Mouse (Mus musculus) heart, adult 9 months (tissue): ENCODE measurements at regions not wholly inside any gene's neighbourhood (a gene's known extent, or its start where the extent isn't known, plus 50 kb on each side); places are given as distances from the start of the nearest gene placed in this dataset.

Experiments used
- DNase-seq, 2 experiments: peaks; one replicate each; pipeline ENCODE4 v3.0.0; 2022; ENCODE audit warnings: low spot score in 2 of 2

GRCm38 (mm10) chr5:118458727-118459390 lies 101.6 kb upstream of the Med13l start:
- peak; percentile 90 for DNase-seq

- DNase-seq = peak in 1 of 2 experiments; percentile 37
Measured at GRCm38 (mm10) chr5:118459391-118459792, 101.1 kb upstream of the Med13l start.

- DNase-seq = no peak
Measured at GRCm38 (mm10) chr5:118461967-118462366, 98.5 kb upstream of the Med13l start.

- DNase-seq = peak; percentile 65 to 78
Measured at GRCm38 (mm10) chr5:118464931-118465801, 95.3 kb upstream of the Med13l start.

- no peak for DNase-seq
Measured at GRCm38 (mm10) chr5:118465991-118466750, 94.3 kb upstream of the Med13l start.

- DNase-seq = no peak
Measured at GRCm38 (mm10) chr5:118468739-118469138, 91.7 kb upstream of the Med13l start.

GRCm38 (mm10) chr5:118471569-118471968 lies 88.9 kb upstream of the Med13l start:
- DNase-seq = no peak

GRCm38 (mm10) chr5:118472291-118472690 lies 88.2 kb upstream of the Med13l start:
- DNase-seq = no peak

GRCm38 (mm10) chr5:118473128-118473730 lies 87.2 kb upstream of the Med13l start:
- DNase-seq = no peak

GRCm38 (mm10) chr5:118476597-118476996 lies 83.9 kb upstream of the Med13l start:
- DNase-seq = peak in 1 of 2 experiments; percentile 60

GRCm38 (mm10) chr5:118477131-118478119 lies 83.1 kb upstream of the Med13l start:
- DNase-seq = no peak

GRCm38 (mm10) chr5:118478120-118478768 lies 82.2 kb upstream of the Med13l start:
- DNase-seq = peak; percentile 74 to 85

GRCm38 (mm10) chr5:118480000-118480399 lies 80.5 kb upstream of the Med13l start:
- no peak for DNase-seq

GRCm38 (mm10) chr5:118480965-118481793 lies 79.3 kb upstream of the Med13l start:
- no peak for DNase-seq

- no peak for DNase-seq
Measured at GRCm38 (mm10) chr5:118481794-118482049, 78.8 kb upstream of the Med13l start.

GRCm38 (mm10) chr5:118482598-118482997 lies 77.9 kb upstream of the Med13l start:
- DNase-seq = no peak

GRCm38 (mm10) chr5:118483001-118483400 lies 77.5 kb upstream of the Med13l start:
- peak; percentile 49 to 63 for DNase-seq

GRCm38 (mm10) chr5:118483532-118483931 lies 76.9 kb upstream of the Med13l start:
- DNase-seq = peak in 1 of 2 experiments; percentile 50

- DNase-seq = no peak
Measured at GRCm38 (mm10) chr5:118485191-118485590, 75.3 kb upstream of the Med13l start.
